Mouse (Mus musculus) central nervous system, embryonic 18 days (tissue): ENCODE results near the gene Irak3. TPM values are rescaled to one million over a fixed set of nuclear protein-coding genes. Genes with fewer than 3 reads are reported as not detected.

Source experiments
- polyA plus RNA-seq: library from polyadenylated mRNA; depleted of rRNA; stranded (reverse); fragments of >200 nt; gene quantifications from 2 replicates; pipeline ENCODE4 v1.2.3, GENCODE M21; 2012; rRNA removed

Gene Irak3
- 0.20 and 0.22 TPM in 2 replicates for polyA plus RNA-seq

DNA sequence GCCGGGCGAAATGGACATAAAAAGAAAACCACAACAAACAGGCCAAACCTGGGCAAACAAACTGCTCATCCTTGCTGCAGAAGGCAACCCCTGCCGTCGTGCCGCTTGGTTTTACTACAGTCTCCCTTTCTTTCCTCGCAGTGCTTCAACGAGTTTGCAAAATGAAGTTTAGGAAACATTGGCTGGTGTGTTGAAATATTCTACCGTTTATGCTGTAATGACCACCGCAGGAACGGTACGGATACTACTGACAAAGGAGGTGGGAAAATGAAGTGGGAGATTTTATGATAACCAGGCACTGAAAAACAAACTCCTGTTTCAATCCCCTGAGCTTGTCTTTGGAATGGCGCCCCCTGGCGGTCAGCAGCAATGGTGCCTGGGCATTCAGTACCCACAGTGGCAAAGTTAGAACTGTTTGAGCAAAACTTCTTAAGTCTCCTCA, at the start of gene Irak3:
TSS of gene Irak3 (minus strand) at position 170 of the 442 bp plus-strand sequence.

DNA sequence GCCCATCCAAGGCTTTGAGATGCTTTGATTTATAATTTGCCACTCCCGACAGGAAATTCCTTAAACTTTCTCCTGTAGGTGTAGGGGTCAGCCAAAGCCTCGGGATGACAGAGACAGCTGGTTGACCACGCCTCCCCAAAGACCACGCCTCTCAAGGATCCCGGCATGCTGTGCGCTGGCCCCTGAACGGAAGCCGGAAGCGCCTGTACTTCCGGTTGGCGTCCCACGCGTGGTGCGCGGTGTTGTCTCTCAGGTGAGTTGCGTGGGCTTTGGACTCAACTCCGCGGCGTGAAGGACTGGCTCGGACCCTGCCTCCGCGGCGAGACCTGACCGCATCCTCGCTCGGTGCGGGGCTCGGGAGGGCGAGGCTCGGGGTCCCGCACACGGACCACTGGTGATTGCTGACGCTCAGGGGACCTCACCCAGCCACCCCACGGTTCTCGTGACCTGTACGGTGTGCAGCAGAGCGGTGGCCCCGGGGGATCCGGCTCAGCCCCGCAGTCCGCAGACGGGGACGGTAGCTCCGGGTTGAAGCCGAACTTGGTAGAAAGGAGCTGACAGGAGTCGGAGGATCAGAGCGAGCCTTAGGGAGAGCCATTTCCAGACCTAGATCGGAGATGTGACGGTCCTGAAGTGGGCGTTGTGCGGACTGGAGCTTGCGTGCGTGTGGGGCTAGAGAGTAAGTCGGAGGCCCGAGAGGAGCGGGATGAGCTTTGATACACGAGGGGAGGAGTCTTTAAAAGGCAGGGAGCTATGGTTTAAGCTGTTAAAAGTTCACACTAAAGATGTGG, 25.1 kb upstream of the Irak3 start, which contains the start of gene Llph:
TSS of gene Llph (plus strand) at position 200 of the 791 bp plus-strand sequence.

DNA sequence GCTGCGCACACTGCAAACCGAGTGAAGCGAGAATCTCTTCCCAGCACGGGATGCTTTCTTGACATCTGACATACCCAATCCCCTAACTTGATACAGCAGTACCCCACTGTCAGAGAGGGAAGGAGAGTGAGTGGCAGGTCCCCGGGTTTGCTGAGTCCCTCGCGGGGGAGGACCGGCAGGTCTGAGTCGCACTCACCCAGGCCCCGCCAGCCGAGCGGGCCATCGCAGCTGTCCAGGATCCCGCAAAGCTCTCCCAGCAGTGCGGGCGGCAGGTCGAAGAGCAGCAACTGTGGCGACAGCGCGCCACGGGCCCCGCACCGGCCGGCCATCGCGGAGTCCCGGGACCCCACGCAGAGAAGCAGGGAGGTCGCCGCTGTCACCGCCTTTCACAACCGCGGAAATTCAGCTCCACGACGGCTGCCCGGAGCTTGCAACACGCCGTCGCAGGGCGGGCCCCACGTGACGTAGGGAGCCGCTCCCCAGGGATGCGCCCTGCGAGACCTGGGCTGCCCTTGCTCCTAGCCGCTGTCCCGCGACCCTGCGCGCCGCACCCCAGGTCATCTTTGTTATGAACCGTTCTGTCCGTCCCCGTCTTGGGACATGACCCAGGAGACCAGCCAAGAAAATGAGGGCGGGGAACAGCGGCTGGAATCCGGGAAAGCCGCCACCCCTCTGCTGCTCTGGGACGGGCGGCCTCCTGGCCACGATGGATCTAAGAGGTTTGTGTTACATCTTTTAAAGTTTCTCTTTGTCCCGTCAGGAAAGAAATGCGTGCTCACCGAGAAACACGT, 604 bp downstream of the Irak3 start, which contains the start of gene Tmbim4:
TSS of gene Tmbim4 (plus strand) at position 460 of the 791 bp plus-strand sequence.

DNA sequence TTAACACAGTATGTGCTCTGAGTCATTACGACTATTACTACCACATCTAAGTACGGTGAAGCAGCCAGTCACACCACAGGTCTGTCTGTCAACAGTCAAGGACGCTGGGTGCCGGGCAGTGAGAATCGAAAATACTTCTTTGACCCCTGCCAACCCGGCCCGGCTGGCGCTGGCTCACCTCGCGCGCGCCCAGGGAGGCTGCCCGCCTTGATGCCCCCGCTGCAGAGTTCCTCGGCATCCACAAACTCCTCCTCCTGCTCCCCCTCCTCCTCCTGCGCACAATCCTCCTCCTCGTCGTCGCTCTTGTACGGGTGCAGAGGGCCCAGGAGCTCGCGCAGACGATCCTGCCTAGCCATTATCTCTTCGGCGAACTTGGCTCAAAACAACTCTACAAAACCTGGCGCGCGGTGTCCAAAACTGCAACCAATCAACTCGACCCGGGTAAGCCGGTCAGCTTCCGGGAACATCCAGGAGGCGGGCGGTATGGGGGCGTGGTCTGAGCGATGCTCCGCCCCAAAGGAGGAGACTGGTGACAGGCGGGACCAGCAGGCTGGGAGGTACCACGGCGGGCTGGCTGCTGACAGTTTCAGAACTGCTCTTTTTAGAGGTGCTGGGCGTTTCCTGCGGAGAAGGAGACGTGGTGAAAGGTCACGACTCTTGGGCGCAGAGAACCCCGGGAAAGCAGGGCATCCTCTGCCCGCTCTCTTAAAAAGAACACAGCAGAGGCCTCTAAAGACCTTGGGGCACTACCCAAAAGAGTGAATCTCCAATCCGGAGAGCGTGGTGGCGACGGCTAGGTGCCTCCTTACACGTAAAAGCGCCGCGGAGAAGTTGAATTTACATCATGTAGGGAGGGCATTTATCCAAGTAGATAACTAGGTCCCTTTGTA, 89.2 kb downstream of the Irak3 start, which contains the start of gene Helb:
TSS of gene Helb (minus strand) at position 481 of the 890 bp plus-strand sequence.

Other genes with a start within 250 kb of the Irak3 start
- gene Helb, start 89.1 kb downstream of the Irak3 start, polyA plus RNA-seq: 2.7 and 3.2 TPM in 2 replicates
- 74.6 and 80.9 TPM in 2 replicates for gene Tmbim4, start 540 bp downstream of the Irak3 start, polyA plus RNA-seq
- 29.8 and 32.5 TPM in 2 replicates for gene Llph, start 24.9 kb upstream of the Irak3 start, polyA plus RNA-seq